Mouse (Mus musculus): ENCODE measurements around the gene Arid5b. TPM values are rescaled to one million over a fixed set of nuclear protein-coding genes. Genes with fewer than 3 reads are reported as not detected.

The Arid5b gene
- polyA plus RNA-seq (2015; fragmentation: Nextera tagmentation; extraction: Ambion mirVana), result 63.7 and 64.8 TPM in 2 replicates

DNA sequence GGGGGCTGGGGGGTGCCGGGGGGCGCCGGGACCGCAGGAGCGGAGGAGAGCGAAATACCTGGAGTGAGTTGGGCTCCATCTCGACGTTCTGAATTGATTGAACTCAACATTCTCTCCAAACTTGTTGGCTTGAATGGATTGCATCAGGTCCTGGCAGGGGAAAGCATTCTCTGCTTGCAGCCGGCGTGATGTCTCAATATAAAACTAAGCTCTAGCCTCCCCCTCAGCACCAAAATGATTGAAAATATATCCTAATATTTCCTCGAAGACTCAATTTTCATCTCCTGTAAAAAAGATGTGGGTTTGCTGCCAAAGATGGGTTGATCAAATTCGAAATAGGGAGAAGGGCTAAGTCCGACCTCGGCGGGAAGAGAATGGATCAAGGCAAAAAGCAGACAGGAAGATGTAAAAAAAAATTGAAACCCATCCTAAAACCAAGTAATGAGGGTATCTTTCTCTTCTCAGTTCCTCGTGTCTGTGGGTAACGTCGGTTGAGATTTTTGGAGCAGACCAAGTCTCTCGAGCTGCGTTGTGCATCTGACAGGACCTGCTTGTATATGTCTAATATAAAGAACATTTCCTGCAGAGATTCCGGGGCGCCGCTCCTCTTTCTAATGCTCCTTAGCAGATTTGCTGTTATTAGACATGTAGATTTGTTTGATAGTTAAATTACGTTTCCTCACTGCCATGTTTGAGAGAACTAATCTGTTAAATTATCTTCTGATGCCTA, at the start of gene Arid5b:
TSS of gene Arid5b (minus strand) at position 109 of the 730 bp plus-strand sequence.
- peak within 1 kb of the TSS; percentile 72 for H3K4me3 ChIP-seq
- H3K4me1 ChIP-seq, result peaks cover 36% of the 10 kb centered on the region
- H3K27ac ChIP-seq, result peak within 1 kb of the TSS; percentile 96
- WGBS, result under 1% methylated on average over 24 of the region's 24 CpGs
- H3K27me3 ChIP-seq, result no peaks in the 10 kb centered on the region
- peaks cover 6% of the 10 kb centered on the region; the same call in 1 of the 2 replicates for H3K36me3 ChIP-seq
- ATAC-seq (ENCODE audit: insufficient number of reproducible peaks, insufficient read depth, low FRiP score, low TSS enrichment, low read depth), result no peak
- peak within 1 kb of the TSS; percentile 87 for H3K9ac ChIP-seq
- no peaks in the 10 kb centered on the region for H3K9me3 ChIP-seq
- peak within 1 kb of the TSS; percentile 82 for H3K4me2 ChIP-seq

DNA sequence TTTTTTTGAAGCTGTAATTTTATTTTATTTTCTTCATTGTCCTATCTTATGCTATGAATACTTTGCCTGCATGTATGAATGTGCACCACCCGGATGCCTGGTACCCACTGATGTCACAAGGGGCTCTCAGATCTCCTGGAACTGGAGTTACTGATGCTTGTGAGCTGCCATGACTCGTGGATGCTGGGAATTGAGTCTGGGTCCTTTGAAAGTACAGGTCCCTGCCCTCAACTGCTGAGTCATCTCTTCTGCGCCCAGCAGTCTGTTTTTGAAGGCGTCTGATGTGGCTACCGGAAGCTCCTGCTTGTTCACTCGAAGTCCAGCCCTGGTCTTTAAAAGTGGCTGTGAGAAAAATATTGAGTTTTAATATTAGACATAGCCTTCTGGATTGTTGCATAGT, 46.8 kb upstream of the Arid5b start:
- no peaks in the 10 kb centered on the region for H3K27me3 ChIP-seq
- no peaks in the 10 kb centered on the region for H3K36me3 ChIP-seq
- peaks cover 9% of the 10 kb centered on the region for H3K4me1 ChIP-seq
- no peak overlapping the region for H3K9ac ChIP-seq
- WGBS, result 82% methylated on average over 6 of the region's 6 CpGs
- no peaks in the 10 kb centered on the region for H3K9me3 ChIP-seq
- H3K4me2 ChIP-seq, result no peak overlapping the region
- no peak overlapping the region for H3K4me3 ChIP-seq
- H3K27ac ChIP-seq, result no peak overlapping the region
- ATAC-seq (ENCODE audit: insufficient number of reproducible peaks, insufficient read depth, low FRiP score, low TSS enrichment, low read depth), result no peak

DNA sequence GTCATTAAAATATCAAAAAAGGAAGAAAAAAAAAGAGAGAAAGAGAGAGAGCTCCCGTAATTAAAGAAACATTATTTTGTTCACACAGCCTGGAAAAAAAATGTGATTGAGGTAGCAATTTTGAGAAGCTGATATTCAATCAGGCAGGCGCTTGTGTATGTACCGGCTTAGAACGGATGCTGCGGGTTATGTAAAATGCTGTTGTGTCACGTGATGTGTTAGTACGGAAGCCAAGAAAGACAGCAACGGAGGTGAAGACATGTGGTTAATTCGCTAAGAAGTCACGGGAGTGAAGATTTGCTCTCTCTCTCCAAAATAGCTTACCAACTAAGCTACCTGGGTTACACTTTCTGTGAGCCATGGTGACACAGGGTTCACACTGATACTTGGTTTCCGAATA, 45.5 kb upstream of the Arid5b start:
- Histone ChIP-seq H3K4me2 (no peak overlapping the region), H3K9ac (no peak overlapping the region), H3K36me3 (no peaks in the 10 kb centered on the region), H3K4me3 (no peak overlapping the region), H3K9me3 (no peaks in the 10 kb centered on the region), H3K27ac (no peak overlapping the region), H3K4me1 (peaks cover 20% of the 10 kb centered on the region), H3K27me3 (no peaks in the 10 kb centered on the region)
- WGBS, result 64% methylated on average over 11 of the region's 11 CpGs
- ATAC-seq (ENCODE audit: insufficient number of reproducible peaks, insufficient read depth, low FRiP score, low TSS enrichment, low read depth), result no peak

DNA sequence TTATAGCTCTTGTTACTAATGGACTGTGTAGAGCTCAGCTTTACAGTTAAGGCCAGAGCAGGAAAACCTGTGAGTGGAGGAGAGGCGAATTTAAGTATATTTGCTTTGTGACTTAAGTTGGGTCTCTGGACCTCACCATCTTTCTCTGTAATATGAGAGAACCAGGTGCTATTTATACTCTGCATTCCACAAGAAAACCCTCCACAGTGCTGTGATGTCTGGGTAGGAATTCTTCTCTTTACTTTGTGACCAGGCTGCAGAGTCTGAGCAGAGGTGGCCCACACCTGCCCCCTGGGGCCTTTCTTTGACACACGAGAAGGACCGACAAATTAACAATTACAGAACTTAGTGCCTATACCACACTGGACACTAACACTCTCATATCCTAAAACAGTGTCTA, 44.6 kb upstream of the Arid5b start:
- H3K4me1 ChIP-seq, result peaks cover 25% of the 10 kb centered on the region
- H3K4me3 ChIP-seq, result no peak overlapping the region
- ATAC-seq (ENCODE audit: insufficient number of reproducible peaks, insufficient read depth, low FRiP score, low TSS enrichment, low read depth), result no peak
- H3K36me3 ChIP-seq, result no peaks in the 10 kb centered on the region
- no peaks in the 10 kb centered on the region for H3K9me3 ChIP-seq
- H3K9ac ChIP-seq, result no peak overlapping the region
- WGBS, result 57% methylated on average over 3 of the region's 3 CpGs
- H3K4me2 ChIP-seq, result no peak overlapping the region
- no peaks in the 10 kb centered on the region for H3K27me3 ChIP-seq
- no peak overlapping the region for H3K27ac ChIP-seq

DNA sequence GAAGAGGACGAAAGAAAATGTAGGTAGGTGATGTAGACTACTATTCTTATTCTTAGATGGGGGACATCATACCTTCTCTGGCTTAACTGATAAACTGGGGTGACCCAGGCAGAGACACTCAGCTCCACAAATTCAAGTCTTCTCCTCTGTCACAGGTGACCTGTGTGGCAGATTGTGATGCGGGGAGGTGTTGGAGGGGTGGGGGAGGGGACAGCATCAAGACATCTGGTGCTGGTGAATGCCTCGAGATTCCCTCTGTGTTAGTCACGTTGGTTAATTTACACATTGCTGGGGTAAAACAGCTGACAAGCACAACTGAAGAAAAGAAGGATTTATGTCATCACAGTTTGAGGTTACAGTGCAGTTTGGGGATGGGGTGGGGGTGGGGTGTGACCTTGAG, 42.4 kb upstream of the Arid5b start:
- Histone ChIP-seq H3K4me3 (no peak overlapping the region), H3K4me1 (peaks cover 28% of the 10 kb centered on the region), H3K27me3 (no peaks in the 10 kb centered on the region), H3K4me2 (no peak overlapping the region), H3K9ac (no peak overlapping the region), H3K36me3 (no peaks in the 10 kb centered on the region), H3K9me3 (no peaks in the 10 kb centered on the region), H3K27ac (no peak overlapping the region)
- no peak for ATAC-seq (ENCODE audit: insufficient number of reproducible peaks, insufficient read depth, low FRiP score, low TSS enrichment, low read depth)
- 75% methylated on average over 4 of the region's 4 CpGs for WGBS

DNA sequence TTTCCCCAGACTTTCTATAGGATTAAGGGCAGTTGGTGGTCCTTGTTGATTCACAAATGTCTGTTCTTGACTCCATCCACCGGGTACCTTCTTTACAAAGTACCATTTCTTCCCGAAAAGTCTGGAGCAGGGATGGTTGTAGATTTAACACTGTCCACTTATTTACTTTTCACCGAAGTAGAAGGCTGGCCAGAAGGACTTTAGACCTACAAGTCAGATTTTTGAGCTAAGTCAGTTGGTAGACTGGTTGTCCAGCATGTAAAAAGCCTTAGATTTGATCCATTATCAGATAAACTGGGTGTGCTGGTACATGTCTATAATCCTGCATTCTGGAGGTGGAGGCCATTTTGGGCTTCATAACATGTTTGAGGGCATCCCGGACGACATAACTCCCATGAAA, 42.0 kb upstream of the Arid5b start:
- ATAC-seq (ENCODE audit: insufficient number of reproducible peaks, insufficient read depth, low FRiP score, low TSS enrichment, low read depth), result no peak
- no peak overlapping the region for H3K4me3 ChIP-seq
- 97% methylated on average over 5 of the region's 5 CpGs for WGBS
- no peaks in the 10 kb centered on the region for H3K36me3 ChIP-seq
- H3K27ac ChIP-seq, result no peak overlapping the region
- H3K27me3 ChIP-seq, result no peaks in the 10 kb centered on the region
- H3K9ac ChIP-seq, result no peak overlapping the region
- H3K9me3 ChIP-seq, result no peaks in the 10 kb centered on the region
- no peak overlapping the region for H3K4me2 ChIP-seq
- H3K4me1 ChIP-seq, result peaks cover 28% of the 10 kb centered on the region

DNA sequence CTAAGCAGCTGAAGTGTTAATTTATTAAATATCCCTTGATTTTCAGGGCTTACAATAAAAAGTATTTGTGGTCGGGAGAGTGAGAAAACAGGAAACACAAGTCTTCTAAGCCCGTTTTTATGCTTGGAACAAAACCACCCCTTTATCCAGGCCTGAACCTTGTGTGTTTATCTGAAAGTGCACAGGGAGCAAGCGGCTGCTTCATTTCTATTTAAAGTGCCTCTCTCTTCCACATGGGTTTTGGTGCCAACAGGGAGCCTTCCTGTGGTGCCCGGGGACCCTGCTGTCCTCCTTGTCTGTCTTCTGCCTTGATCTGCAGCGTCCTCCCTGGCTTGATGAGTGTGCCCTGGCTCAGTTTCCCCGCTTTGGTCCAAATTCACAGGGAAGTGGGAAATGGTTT, 40.9 kb upstream of the Arid5b start:
- Histone ChIP-seq H3K9ac (no peak overlapping the region), H3K4me1 (peaks cover 27% of the 10 kb centered on the region), H3K27ac (peak overlapping the region; percentile 57), H3K9me3 (no peaks in the 10 kb centered on the region), H3K27me3 (no peaks in the 10 kb centered on the region), H3K36me3 (no peaks in the 10 kb centered on the region), H3K4me3 (no peak overlapping the region), H3K4me2 (no peak overlapping the region)
- ATAC-seq (ENCODE audit: insufficient number of reproducible peaks, insufficient read depth, low FRiP score, low TSS enrichment, low read depth), result no peak
- 48% methylated on average over 6 of the region's 6 CpGs for WGBS

DNA sequence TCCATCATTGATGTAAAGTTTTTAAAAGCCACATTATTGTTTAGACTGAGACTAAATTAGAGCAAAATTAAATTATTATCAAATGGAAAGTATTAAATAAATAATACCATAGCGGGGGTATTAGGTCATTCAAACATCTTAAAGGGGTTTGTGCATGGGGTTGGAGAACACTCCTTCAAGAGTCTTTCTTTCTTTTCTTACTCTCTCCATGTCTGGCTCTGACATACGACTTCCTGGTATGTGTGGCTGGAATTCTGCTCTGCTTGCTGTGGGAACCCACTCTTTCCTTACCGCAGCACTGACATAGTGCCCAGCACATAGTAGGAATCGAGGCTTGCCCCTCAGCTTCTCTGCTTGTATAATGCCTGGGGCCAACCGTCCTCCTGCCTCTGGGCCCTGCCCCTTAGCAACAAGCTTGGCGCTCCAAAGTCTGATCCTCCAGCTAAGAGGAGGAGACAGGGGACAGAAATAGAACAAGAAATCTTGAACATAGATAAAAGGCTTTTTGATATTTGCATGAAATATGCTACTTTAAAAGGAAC, 40.0 kb upstream of the Arid5b start:
- Histone ChIP-seq H3K36me3 (no peaks in the 10 kb centered on the region), H3K4me1 (peaks cover 25% of the 10 kb centered on the region), H3K9ac (no peak overlapping the region), H3K9me3 (no peaks in the 10 kb centered on the region), H3K27ac (peak overlapping the region; percentile 69), H3K4me2 (no peak overlapping the region), H3K27me3 (no peaks in the 10 kb centered on the region), H3K4me3 (no peak overlapping the region)
- WGBS, result 56% methylated on average over 6 of the region's 6 CpGs
- no peak for ATAC-seq (ENCODE audit: insufficient number of reproducible peaks, insufficient read depth, low FRiP score, low TSS enrichment, low read depth)

DNA sequence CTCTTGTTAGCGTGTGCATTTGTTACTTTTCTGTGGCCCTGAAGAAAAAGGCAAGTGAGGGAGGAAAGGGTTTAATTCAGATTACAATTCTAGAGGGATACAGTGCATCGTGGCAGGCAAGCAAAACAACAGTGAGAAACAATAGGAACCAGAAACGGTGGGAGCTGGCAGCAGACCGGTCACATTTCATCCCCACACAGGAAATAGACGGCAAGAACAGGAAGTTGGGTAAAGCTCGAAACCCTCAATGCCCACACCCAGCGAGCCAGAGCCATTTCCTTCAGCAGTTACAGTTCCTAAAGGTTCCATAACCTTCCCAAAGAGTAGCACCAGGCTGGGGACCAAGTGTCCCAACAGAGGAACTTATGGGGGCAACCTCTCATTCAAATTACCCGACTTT, 34.2 kb upstream of the Arid5b start:
- Histone ChIP-seq H3K9me3 (no peaks in the 10 kb centered on the region), H3K9ac (no peak overlapping the region), H3K4me1 (0 out of 2 replicates have a peak, but pooled peaks cover 3% of the 10 kb centered on the region), H3K27ac (no peak overlapping the region), H3K36me3 (no peaks in the 10 kb centered on the region), H3K27me3 (no peaks in the 10 kb centered on the region), H3K4me3 (no peak overlapping the region), H3K4me2 (no peak overlapping the region)
- WGBS, result 83% methylated on average over 8 of the region's 8 CpGs
- ATAC-seq (ENCODE audit: insufficient number of reproducible peaks, insufficient read depth, low FRiP score, low TSS enrichment, low read depth), result no peak

DNA sequence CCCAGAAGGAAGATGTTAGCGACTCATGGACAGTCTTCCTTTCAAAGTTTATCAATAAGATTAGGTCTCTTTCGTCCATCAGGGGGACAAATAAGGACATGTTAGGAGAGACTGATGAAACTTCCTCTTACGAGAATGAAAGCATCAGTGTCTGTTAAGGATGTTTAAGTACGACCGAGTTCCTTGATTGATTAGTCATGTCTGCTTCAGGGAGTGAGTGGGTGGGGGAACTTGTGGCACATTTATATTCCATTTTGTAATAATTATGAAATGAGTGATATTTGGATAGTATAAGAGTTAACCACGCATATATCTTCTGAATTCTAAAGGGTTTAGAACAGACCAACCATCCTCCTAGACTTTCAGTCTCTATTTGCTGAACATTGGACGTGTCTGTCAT, 22.5 kb upstream of the Arid5b start:
- Histone ChIP-seq H3K4me2 (no peak overlapping the region), H3K27me3 (no peaks in the 10 kb centered on the region), H3K4me3 (no peak overlapping the region), H3K36me3 (no peaks in the 10 kb centered on the region), H3K9me3 (no peaks in the 10 kb centered on the region), H3K4me1 (no peaks in the 10 kb centered on the region), H3K9ac (no peak overlapping the region), H3K27ac (no peak overlapping the region)
- no peak for ATAC-seq (ENCODE audit: insufficient number of reproducible peaks, insufficient read depth, low FRiP score, low TSS enrichment, low read depth)
- 80% methylated on average over 7 of the region's 7 CpGs for WGBS

DNA sequence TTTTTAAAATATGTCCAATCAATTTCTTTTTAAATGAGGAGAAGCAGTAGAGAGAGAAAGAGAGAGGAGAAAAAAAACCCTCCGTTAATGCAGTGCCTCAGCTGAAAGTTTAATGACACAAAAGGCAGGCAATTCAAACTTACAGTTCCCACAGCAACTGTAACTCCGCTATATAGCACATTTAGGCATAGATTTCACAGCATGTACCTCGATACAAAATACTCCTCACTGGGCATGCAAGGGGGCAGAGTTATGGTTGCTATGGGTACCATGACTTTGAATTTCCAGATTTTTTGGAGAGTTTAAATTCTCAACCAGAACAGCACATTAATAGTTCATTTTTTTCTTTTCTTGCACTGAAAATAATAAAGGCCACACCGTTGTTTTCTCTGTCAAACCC, 10.9 kb upstream of the Arid5b start:
- no peak overlapping the region for H3K4me2 ChIP-seq
- no peak overlapping the region for H3K9ac ChIP-seq
- no peak overlapping the region for H3K27ac ChIP-seq
- WGBS, result 72% methylated on average over 4 of the region's 4 CpGs
- H3K27me3 ChIP-seq, result no peaks in the 10 kb centered on the region
- no peaks in the 10 kb centered on the region for H3K4me1 ChIP-seq
- H3K36me3 ChIP-seq, result no peaks in the 10 kb centered on the region
- peaks cover 9% of the 10 kb centered on the region; the same call in 1 of the 2 replicates for H3K9me3 ChIP-seq
- no peak for ATAC-seq (ENCODE audit: insufficient number of reproducible peaks, insufficient read depth, low FRiP score, low TSS enrichment, low read depth)
- no peak overlapping the region for H3K4me3 ChIP-seq
